Mouse (Mus musculus) cerebellum, adult 9-10 months (tissue): Measurements from ENCODE around the gene Pde4d.

Experiments
- DNase-seq: peaks from one replicate; pipeline ENCODE4 v3.0.0; 2022

The Pde4d gene

DNA sequence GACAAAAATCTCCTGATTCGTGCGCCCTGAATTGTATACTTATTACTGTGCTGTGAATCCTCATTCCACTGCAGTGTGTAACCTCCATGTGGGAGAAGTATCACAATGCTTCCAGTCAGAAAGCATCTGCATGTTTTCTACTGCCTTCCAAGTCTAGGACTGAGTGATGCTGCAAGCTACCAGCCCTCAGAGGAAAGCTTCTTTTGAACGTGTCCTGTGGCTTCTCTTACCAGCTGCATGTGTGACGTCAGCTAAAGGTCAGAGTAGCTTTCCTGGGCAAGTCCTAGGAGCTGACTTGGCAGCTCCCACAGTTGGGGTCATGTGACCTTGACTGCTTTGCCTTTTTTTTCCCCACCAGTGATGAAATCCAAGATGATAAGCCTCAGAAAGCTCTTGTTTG, 1086.9 kb downstream of the Pde4d start:
- DNase-seq: no peak

DNA sequence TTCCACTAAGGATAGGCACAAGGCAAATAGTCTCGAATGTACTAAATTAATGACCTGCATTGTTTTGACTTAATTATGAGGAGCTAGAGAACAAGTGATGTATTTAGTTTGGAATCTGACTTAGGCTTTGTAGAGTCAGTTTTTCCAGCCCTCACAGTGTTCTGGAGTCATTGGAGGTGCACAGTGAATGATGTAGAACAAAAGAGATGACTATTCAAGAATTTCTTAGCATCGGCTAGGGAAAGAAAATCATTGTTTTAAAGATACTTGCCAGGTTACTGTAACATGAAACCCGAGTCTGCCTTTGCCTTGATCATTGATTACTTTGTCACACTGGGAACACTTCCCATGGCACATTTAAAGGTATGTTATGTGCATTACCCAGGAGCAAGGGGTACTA, 1089.6 kb downstream of the Pde4d start:
- no peak for DNase-seq

DNA sequence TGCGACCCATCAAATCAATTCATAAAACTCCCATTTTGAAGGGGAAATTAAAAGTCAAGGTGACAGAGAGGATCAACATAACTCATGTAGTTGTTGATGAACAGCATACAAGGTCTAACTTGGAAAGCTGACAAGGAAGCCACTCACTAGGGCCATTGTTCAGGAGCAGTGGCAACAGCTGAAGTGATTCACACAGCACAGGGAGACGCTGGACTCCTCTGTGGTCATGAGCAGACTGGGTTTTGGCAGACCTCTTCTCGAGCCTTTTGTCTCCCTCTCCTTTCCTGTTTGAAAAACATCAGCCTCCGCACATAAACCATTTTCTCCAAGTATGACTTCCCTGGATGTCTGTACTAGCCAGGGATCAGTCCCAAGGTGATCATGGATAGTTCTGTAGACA, 1094.9 kb downstream of the Pde4d start:
- DNase-seq: peak; percentile 48

DNA sequence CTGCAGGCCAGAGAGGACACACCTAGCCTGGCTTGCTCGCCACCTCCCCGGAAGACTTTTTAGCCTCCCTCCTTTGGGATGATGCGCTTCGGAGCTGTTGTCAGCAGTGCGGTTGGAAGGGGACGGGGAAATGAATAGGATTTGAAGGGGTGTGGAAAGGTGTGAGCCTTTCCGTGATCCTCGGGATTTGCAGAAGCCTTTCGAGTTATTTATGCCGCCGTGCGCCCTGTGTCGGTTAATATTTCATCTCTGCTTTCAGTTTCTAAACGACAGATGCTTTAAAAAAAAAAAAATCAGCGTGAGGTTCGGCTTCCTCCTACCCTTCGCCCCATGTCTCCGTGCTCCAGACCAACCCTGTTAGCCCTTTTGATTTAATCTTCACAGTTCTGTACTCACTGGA, 1096.6 kb downstream of the Pde4d start:
- peak; percentile 63 for DNase-seq

- peak; percentile 55 for DNase-seq
These were observed 1097.3 kb downstream of the Pde4d start for GRCm38 (mm10) chr13:109547006-109547587.

DNA sequence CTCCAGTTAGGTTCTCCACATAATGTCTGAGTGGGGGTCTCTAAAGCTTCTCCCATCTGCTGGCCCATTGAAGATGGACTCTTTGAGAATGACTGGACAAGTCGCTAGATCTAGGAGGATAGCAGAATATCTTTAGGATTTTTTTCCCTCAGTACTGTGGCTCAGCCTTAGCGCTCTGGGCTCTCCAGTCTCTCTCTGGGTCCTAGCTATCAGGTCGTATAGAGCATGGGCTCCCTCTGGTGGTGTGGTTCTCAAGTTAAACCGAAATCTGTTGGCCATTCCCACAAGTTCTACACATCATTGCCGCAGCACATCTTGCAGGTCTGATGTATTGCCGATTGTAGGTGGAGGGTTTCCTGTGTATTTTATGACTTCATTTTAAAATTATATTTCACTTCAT, 1098.0 kb downstream of the Pde4d start:
- DNase-seq: peak; percentile 86

DNA sequence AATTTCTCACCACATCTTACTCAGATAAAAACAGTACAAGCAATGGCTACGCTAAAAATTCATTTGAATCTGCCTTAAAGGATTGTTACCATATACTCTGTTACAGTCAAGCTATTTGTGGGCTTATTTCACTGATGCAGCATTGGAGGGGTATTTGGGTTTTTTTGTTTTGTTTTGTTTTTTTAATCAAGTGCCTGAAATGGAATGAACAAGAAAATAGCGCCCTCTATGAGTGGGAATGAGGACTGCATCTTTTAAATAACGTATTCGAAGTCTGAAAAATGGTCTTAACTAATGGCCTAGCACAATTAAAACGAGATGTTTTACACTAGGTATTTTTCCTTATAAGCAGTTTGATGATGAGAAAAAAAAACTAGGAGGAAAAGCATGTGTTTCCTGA, 1098.5 kb downstream of the Pde4d start:
- no peak for DNase-seq

GRCm38 (mm10) chr13:109548771-109549555, 1099.2 kb downstream of the Pde4d start:
- peak; percentile 44 for DNase-seq

- DNase-seq: no peak
These were observed 1102.1 kb downstream of the Pde4d start for GRCm38 (mm10) chr13:109551836-109552235.

DNA sequence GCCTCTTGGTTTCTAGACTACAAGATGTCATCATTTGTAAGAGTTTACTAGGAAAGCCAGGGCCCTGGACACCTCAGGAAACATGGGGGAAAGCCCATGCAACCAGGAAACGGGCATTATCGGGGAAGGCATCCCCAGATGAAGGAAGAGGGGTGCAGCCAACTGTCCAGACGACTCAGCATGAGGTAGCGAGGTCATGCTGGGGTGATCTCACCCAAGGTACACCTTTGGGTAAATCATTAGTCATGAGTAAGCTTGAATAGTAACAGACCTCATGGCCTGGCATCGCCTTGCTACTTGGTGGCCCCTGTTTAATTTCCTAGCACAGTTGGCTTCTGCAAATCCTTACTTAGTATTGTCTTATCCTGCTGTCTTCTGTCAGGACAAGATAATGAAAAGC, 1105.8 kb downstream of the Pde4d start:
- peak; percentile 67 for DNase-seq

- DNase-seq: peak; percentile 51
These were observed 1107.1 kb downstream of the Pde4d start for GRCm38 (mm10) chr13:109556853-109557252.

GRCm38 (mm10) chr13:109558341-109559257, 1108.9 kb downstream of the Pde4d start:
- peak; percentile 67 for DNase-seq

- no peak for DNase-seq
These were observed 1110.5 kb downstream of the Pde4d start for GRCm38 (mm10) chr13:109560261-109560660.

GRCm38 (mm10) chr13:109568638-109569468, 1119.1 kb downstream of the Pde4d start:
- DNase-seq: no peak

DNA sequence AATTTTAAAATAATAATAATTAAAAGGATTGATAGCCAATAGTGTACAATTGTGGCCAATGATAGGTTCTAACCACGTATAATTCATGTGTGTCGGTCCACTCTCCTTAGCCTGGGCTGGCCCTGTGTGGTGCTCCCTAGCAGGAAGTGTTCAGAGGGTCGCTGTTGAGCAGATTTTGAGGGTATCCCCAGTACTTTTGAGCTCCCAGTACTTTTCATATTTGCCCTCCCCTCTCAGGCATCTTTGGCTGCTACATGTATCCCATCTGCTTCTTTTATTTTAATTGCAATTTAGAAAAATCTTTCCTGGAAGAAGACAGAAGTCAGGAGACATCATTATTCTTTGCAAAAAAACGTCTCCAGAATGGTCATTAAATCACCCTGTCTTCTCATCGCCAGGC, 1119.7 kb downstream of the Pde4d start:
- DNase-seq: no peak

- no peak for DNase-seq
These were observed 1127.0 kb downstream of the Pde4d start for GRCm38 (mm10) chr13:109576725-109577124.

GRCm38 (mm10) chr13:109577454-109577853, 1127.7 kb downstream of the Pde4d start:
- DNase-seq: no peak

- no peak for DNase-seq
These were observed 1128.2 kb downstream of the Pde4d start for GRCm38 (mm10) chr13:109577901-109578300.

- DNase-seq: no peak
These were observed 1131.7 kb downstream of the Pde4d start for GRCm38 (mm10) chr13:109581284-109582070.

DNA sequence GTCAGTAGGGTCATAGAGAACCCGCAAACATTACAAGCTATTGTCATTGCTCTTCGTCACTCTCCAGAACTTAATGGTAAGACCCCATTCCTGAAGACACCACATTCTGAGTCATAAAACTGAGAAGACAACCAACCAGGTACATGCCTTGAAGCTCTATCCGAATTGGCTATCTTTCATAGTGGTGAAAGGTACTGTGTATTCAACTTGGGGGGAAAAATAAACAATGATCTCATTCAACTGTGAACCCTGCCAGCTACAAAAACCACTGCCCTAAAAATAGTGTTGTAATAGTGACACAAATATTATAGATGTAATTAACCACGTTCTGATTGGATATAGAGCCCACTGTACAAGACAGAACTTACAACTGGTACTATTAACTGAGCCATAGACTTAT, 1140.3 kb downstream of the Pde4d start:
- no peak for DNase-seq

- DNase-seq: no peak
These were observed 1142.5 kb downstream of the Pde4d start for GRCm38 (mm10) chr13:109592192-109592797.
